Mouse (Mus musculus): ENCODE measurements at regions not wholly inside any gene's neighbourhood (a gene's known extent, or its start where the extent isn't known, plus 50 kb on each side); places are given as distances from the start of the nearest gene placed in this dataset.

GRCm38 (mm10) chr7:142593729-142594375 lies 61.4 kb downstream of the Mrpl23 start:
- WGBS, result 51% methylated on average over 8 of the region's 8 CpGs
- H3K9me3 ChIP-seq (ENCODE audit: control insufficient read depth, low read length), result no peaks in the 10 kb centered on the region
- H3K27ac ChIP-seq (ENCODE audit: low read depth, low read length), result no peak overlapping the region
- no peak overlapping the region for H3K9ac ChIP-seq (ENCODE audit: low read depth, low read length)
- no peaks in the 10 kb centered on the region for H3K27me3 ChIP-seq (ENCODE audit: control insufficient read depth, insufficient read depth, low read length)
- H3K4me2 ChIP-seq (replicated peaks; ENCODE audit: low read depth, low read length), result no peak overlapping the region
- peaks cover 26% of the 10 kb centered on the region; the same call in 1 of the 2 replicates for H3K4me1 ChIP-seq (ENCODE audit: control insufficient read depth, insufficient read depth, low read length)
- no peak for ATAC-seq (ENCODE audit: low FRiP score, low TSS enrichment)
- no peaks in the 10 kb centered on the region for H3K36me3 ChIP-seq (ENCODE audit: control insufficient read depth, insufficient read depth, low read length)
- H3K4me3 ChIP-seq (ENCODE audit: low read length), result no peak overlapping the region

- H3K27me3 ChIP-seq (ENCODE audit: control insufficient read depth, insufficient read depth, low read length), result no peaks in the 10 kb centered on the region
- no peak overlapping the region for H3K4me3 ChIP-seq (ENCODE audit: low read length)
- H3K9me3 ChIP-seq (ENCODE audit: control insufficient read depth, low read length), result no peaks in the 10 kb centered on the region
- no peak overlapping the region for H3K27ac ChIP-seq (ENCODE audit: low read depth, low read length)
- no peaks in the 10 kb centered on the region for H3K36me3 ChIP-seq (ENCODE audit: control insufficient read depth, insufficient read depth, low read length)
- WGBS, result 22% methylated on average over 1 of the region's 1 CpGs
- no peak for ATAC-seq (ENCODE audit: low FRiP score, low TSS enrichment)
- no peak overlapping the region for H3K4me2 ChIP-seq (replicated peaks; ENCODE audit: low read depth, low read length)
- no peak overlapping the region for H3K9ac ChIP-seq (ENCODE audit: low read depth, low read length)
- peaks cover 24% of the 10 kb centered on the region; the same call in 1 of the 2 replicates for H3K4me1 ChIP-seq (ENCODE audit: control insufficient read depth, insufficient read depth, low read length)
Measured at GRCm38 (mm10) chr7:142595412-142595811, 62.9 kb downstream of the Mrpl23 start.

- no peak overlapping the region for H3K4me3 ChIP-seq (ENCODE audit: low read length)
- ATAC-seq (ENCODE audit: low FRiP score, low TSS enrichment), result peak; percentile 51; the same call in 1 of the 2 replicates
- H3K9me3 ChIP-seq (ENCODE audit: control insufficient read depth, low read length), result no peaks in the 10 kb centered on the region
- H3K4me2 ChIP-seq (replicated peaks; ENCODE audit: low read depth, low read length), result no peak overlapping the region
- H3K4me1 ChIP-seq (ENCODE audit: control insufficient read depth, insufficient read depth, low read length), result peaks cover 24% of the 10 kb centered on the region; the same call in 1 of the 2 replicates
- WGBS, result 88% methylated on average over 1 of the region's 1 CpGs
- H3K27me3 ChIP-seq (ENCODE audit: control insufficient read depth, insufficient read depth, low read length), result no peaks in the 10 kb centered on the region
- H3K36me3 ChIP-seq (ENCODE audit: control insufficient read depth, insufficient read depth, low read length), result no peaks in the 10 kb centered on the region
- no peak overlapping the region for H3K9ac ChIP-seq (ENCODE audit: low read depth, low read length)
- H3K27ac ChIP-seq (ENCODE audit: low read depth, low read length), result no peak overlapping the region
Measured at GRCm38 (mm10) chr7:142596211-142596610, 63.7 kb downstream of the Mrpl23 start.

GRCm38 (mm10) chr7:142597961-142598360 lies 65.5 kb downstream of the Mrpl23 start:
- 57% methylated on average over 7 of the region's 7 CpGs for WGBS
- H3K27me3 ChIP-seq (ENCODE audit: control insufficient read depth, insufficient read depth, low read length), result no peaks in the 10 kb centered on the region
- H3K4me1 ChIP-seq (ENCODE audit: control insufficient read depth, insufficient read depth, low read length), result peaks cover 18% of the 10 kb centered on the region; the same call in 1 of the 2 replicates
- H3K4me3 ChIP-seq (ENCODE audit: low read length), result no peak overlapping the region
- H3K9me3 ChIP-seq (ENCODE audit: control insufficient read depth, low read length), result no peaks in the 10 kb centered on the region
- no peak for ATAC-seq (ENCODE audit: low FRiP score, low TSS enrichment)
- no peaks in the 10 kb centered on the region for H3K36me3 ChIP-seq (ENCODE audit: control insufficient read depth, insufficient read depth, low read length)
- H3K9ac ChIP-seq (ENCODE audit: low read depth, low read length), result no peak overlapping the region
- H3K27ac ChIP-seq (ENCODE audit: low read depth, low read length), result 0 out of 2 replicates have a peak overlapping the region, but pooled peaks have one; percentile 11
- no peak overlapping the region for H3K4me2 ChIP-seq (replicated peaks; ENCODE audit: low read depth, low read length)

GRCm38 (mm10) chr7:142599942-142600341 lies 66.7 kb downstream of the Igf2 start:
- Histone ChIP-seq H3K9ac (ENCODE audit: low read depth, low read length) (no peak overlapping the region), H3K36me3 (ENCODE audit: control insufficient read depth, insufficient read depth, low read length) (no peaks in the 10 kb centered on the region), H3K9me3 (ENCODE audit: control insufficient read depth, low read length) (no peaks in the 10 kb centered on the region), H3K4me3 (ENCODE audit: low read length) (no peak overlapping the region), H3K27ac (ENCODE audit: low read depth, low read length) (no peak overlapping the region), H3K4me2 (replicated peaks; ENCODE audit: low read depth, low read length) (no peak overlapping the region), H3K4me1 (ENCODE audit: control insufficient read depth, insufficient read depth, low read length) (peaks cover 18% of the 10 kb centered on the region; the same call in 1 of the 2 replicates), H3K27me3 (ENCODE audit: control insufficient read depth, insufficient read depth, low read length) (no peaks in the 10 kb centered on the region)
- no peak for ATAC-seq (ENCODE audit: low FRiP score, low TSS enrichment)
- 85% methylated on average over 15 of the region's 15 CpGs for WGBS

GRCm38 (mm10) chr7:142600400-142600799 lies 66.2 kb downstream of the Igf2 start:
- Histone ChIP-seq H3K4me3 (ENCODE audit: low read length) (no peak overlapping the region), H3K9ac (ENCODE audit: low read depth, low read length) (no peak overlapping the region), H3K27me3 (ENCODE audit: control insufficient read depth, insufficient read depth, low read length) (no peaks in the 10 kb centered on the region), H3K27ac (ENCODE audit: low read depth, low read length) (no peak overlapping the region), H3K4me1 (ENCODE audit: control insufficient read depth, insufficient read depth, low read length) (peaks cover 16% of the 10 kb centered on the region; the same call in 1 of the 2 replicates), H3K4me2 (replicated peaks; ENCODE audit: low read depth, low read length) (no peak overlapping the region), H3K36me3 (ENCODE audit: control insufficient read depth, insufficient read depth, low read length) (no peaks in the 10 kb centered on the region), H3K9me3 (ENCODE audit: control insufficient read depth, low read length) (no peaks in the 10 kb centered on the region)
- WGBS, result 0% methylated on average over 1 of the region's 1 CpGs
- no peak for ATAC-seq (ENCODE audit: low FRiP score, low TSS enrichment)

All from kidney, embryonic 14.5 days (tissue).